Mouse (Mus musculus) testis, adult 2 months (tissue): Measurements from ENCODE around the gene Ryr3.

Experiments used
- CTCF ChIP-seq: fragments of 200-500 bp; IDR thresholded peaks from 2 replicates; pipeline ENCODE4 v1.5.1; 2012; ENCODE audit warnings: low read depth, mild to moderate bottlenecking, inconsistent platforms, low read length, moderate library complexity; ENCODE audit not compliant: control insufficient read depth, insufficient read depth, insufficient replicate concordance
- POLR2A ChIP-seq: fragments of 200-500 bp; IDR thresholded peaks from 2 replicates; pipeline ENCODE4 v1.6.1; 2012; ENCODE audit warnings: low read depth, mild to moderate bottlenecking, inconsistent platforms, low read length, moderate library complexity; ENCODE audit not compliant: control insufficient read depth

DNA sequence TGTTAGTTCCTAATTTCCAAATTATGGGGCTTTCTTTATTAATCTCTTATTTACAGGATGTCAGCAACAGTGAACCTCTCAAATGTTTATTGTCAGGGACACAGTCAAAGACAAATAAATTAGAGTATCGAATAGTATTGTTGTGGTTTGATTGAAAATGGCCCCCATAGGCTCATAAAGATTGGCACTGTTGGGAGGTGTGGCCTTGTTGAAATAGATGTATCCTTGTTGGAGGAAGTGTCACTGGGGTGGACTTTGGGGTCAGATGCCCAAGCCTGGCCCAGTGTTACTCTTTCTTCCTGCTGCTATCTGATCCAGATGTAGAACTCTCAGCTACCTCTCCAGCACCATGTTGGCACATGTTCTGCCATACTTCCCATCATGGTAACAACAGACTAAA is 495.7 kb downstream of the Ryr3 start:
- TF ChIP-seq POLR2A (no peak), CTCF (no peak)
